Mouse (Mus musculus) erythroblast, embryonic 14.5 days (primary cell): ENCODE data around the gene Psmd1. TPM values are rescaled to one million over a fixed set of nuclear protein-coding genes. Genes with fewer than 3 reads are reported as not detected.

ENCODE experiments used
- H3K27me3 ChIP-seq: 2 replicates; pipeline ENCODE4 v1.6.1; 2012; ENCODE audit warnings: inconsistent platforms; ENCODE audit not compliant: control insufficient read depth
- H3K36me3 ChIP-seq: 2 replicates; pipeline ENCODE4 v1.6.1; 2012; ENCODE audit warnings: mild to moderate bottlenecking, inconsistent platforms; ENCODE audit not compliant: control insufficient read depth
- H3K4me1 ChIP-seq: 2 replicates; pipeline ENCODE4 v1.6.1; 2012; ENCODE audit warnings: inconsistent platforms; ENCODE audit not compliant: control insufficient read depth
- H3K4me3 ChIP-seq: replicated peaks from 2 replicates; pipeline ENCODE3; 2012; ENCODE audit warnings: moderate library complexity, mild to moderate bottlenecking, inconsistent platforms
- H3K9me3 ChIP-seq: 2 replicates; pipeline ENCODE4 v1.6.1; 2012; ENCODE audit warnings: low read length, inconsistent platforms, mixed read lengths; ENCODE audit not compliant: control insufficient read depth
- GATA1 ChIP-seq: IDR thresholded peaks from 2 replicates; pipeline ENCODE4 v1.6.1; 2012; ENCODE audit warnings: low read length, inconsistent platforms, mixed read lengths
- TAL1 ChIP-seq: IDR thresholded peaks from 3 replicates; pipeline ENCODE4 v1.6.1; 2012; ENCODE audit warnings: low read length, inconsistent platforms, mixed read lengths
- polyA plus RNA-seq: library from polyadenylated mRNA; stranded (reverse); fragments of >175 nt; gene quantifications from 2 replicates; pipeline ENCODE4 v1.2.3, GENCODE M21; 2012

Psmd1 gene
- polyA plus RNA-seq, 1 experiment = 3.8 TPM

DNA sequence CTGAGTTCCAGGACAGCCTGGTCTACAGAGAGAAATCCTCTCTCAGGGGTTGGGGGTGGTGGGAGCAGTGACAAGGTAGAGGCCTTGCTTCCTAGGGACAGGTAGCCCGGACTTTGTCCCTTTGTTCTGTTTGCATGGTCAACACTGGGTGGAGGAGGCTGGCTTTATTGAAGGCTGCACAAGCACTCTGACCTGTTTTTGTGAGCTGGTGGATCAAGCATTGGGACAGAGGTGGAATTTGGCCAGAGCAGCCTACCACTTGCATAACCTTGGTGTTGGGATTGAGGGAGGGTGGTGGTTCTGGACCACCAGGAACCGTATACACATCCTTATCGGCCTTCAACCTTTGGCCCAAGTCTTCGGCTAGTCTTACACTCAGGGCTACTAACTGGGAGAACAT lies 7.9 kb upstream of the Psmd1 start:
- Histone ChIP-seq H3K27me3 (peaks cover 3% of the 10 kb centered on the region; the same call in 1 of the 2 replicates), H3K36me3 (peaks cover 2% of the 10 kb centered on the region; the same call in 1 of the 2 replicates), H3K4me1 (peaks cover 12% of the 10 kb centered on the region), H3K4me3 (no peak overlapping the region), H3K9me3 (no peaks in the 10 kb centered on the region)
- TF ChIP-seq TAL1 = no peak
- TF ChIP-seq GATA1 = no peak

DNA sequence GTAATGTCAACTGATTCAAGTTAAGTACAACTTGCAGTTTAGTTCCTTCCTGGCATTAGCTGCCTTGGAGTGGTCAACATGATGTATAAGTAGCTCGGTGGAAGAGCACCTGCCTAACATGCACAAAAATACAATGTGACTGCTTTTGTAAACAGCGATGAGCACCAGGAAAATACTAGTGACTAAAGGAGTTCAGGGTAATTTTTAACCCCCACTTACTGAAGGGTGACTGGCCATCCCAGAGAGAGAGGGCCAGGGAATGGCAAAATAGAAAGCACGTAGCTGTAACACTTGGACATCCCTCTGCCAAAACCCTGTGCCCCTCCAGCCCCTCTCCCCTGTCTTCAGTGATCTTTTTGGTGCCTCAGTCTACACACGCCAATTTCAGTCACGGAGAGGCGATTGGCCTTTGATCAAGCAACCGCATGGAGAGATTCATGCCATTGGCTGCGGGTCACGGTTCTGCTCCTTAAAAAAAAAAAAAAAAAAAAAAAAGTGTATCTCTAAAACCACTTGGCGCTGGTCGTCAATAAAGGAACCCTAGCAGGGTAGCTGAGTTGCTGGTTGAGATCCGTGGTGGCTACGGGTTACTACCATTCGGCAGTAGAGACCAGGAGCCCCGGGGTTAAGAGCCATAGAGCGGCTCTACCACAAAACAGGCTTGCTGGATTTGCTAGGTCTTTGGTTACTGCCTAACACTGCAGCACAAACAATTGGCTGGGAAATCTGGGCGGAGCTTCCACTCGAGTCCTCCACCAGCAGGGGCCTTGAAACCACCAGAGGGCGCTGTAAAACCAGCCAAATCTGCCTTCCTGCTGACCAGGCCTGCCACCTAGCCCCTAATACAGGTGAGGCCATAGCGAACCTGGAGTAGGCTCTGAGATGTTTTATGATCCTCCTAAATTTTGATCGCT lies 5.1 kb upstream of the Psmd1 start:
- no peaks in the 10 kb centered on the region for H3K9me3 ChIP-seq
- peaks cover 22% of the 10 kb centered on the region for H3K4me1 ChIP-seq
- TF ChIP-seq GATA1 (no peak), TAL1 (no peak)
- no peaks in the 10 kb centered on the region; the same call in 1 of the 2 replicates for H3K36me3 ChIP-seq
- peak overlapping the region; percentile 59 for H3K4me3 ChIP-seq
- no peaks in the 10 kb centered on the region for H3K27me3 ChIP-seq

- Histone ChIP-seq H3K36me3 (peaks cover 16% of the 10 kb centered on the region), H3K27me3 (no peaks in the 10 kb centered on the region), H3K9me3 (peaks cover 4% of the 10 kb centered on the region), H3K4me1 (peaks cover 43% of the 10 kb centered on the region), H3K4me3 (no peak overlapping the region)
- TF ChIP-seq TAL1 (no peak), GATA1 (no peak)
These were observed 1.7 kb upstream of the Psmd1 start for GRCm38 (mm10) chr1:86062523-86062922.

DNA sequence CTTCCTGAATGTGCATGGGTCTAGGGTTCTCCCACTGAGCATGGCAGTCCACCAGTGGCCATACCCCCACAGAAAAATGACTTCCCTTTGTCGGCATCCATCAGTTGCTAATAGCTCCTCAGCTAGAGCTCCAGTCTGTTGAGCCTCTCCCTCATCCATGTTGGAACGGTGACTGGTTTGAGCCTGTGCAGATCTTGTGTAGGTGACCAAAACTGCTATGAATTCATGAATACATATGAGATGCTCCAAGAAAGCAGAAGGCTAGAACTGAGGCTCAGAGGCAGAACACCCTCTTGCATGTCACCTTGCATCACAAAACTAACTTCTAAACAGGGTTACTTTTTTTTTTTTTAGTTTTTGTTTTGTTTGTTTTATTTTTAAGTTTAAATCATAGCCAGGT lies 12.4 kb downstream of the Psmd1 start:
- no peak for TF ChIP-seq TAL1
- no peak for TF ChIP-seq GATA1
- H3K36me3 ChIP-seq = peaks cover 94% of the 10 kb centered on the region

DNA sequence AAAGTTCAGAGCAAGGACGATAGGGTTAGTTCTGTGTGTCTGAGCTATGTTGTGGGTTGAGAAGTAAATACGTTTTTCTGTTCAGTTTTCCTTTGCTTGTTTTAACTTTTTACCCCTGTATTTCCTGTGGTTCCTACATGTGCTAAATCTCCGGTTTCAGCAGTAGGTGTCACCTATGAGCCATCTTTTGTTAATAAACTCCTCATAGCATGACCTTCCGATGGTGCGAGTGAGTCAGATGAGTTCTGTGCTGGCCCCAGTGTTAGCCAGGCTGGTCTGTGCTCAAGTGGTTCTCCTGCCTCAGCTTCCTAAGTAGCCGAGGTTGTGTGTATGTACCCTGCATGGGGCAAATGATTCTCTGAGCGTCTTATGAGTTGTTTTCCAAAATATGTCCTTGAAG lies 30.2 kb downstream of the Psmd1 start:
- TF ChIP-seq GATA1 = no peak
- TF ChIP-seq TAL1 = no peak
- no peaks in the 10 kb centered on the region for H3K27me3 ChIP-seq
- peaks cover 93% of the 10 kb centered on the region for H3K36me3 ChIP-seq
- no peak overlapping the region for H3K4me3 ChIP-seq
- no peaks in the 10 kb centered on the region for H3K9me3 ChIP-seq
- H3K4me1 ChIP-seq = no peaks in the 10 kb centered on the region

More for the DNA sequence above, 12.4 kb downstream of the Psmd1 start:
- Histone ChIP-seq H3K9me3 (peaks cover 4% of the 10 kb centered on the region), H3K4me1 (no peaks in the 10 kb centered on the region), H3K4me3 (no peak overlapping the region), H3K27me3 (no peaks in the 10 kb centered on the region)

GRCm38 (mm10) chr1:86105054-86105453 lies 40.9 kb downstream of the Psmd1 start:
- peaks cover 65% of the 10 kb centered on the region for H3K36me3 ChIP-seq

GRCm38 (mm10) chr1:86111779-86112178 lies 47.6 kb downstream of the Psmd1 start, which contains the start of gene Htr2b:
Gene Htr2b (minus strand): TSS chr1:86111970.
- Histone ChIP-seq H3K36me3 (peaks cover 49% of the 10 kb centered on the region), H3K4me3 (no peak within 1 kb of the TSS), H3K27me3 (no peaks in the 10 kb centered on the region), H3K4me1 (no peaks in the 10 kb centered on the region), H3K9me3 (no peaks in the 10 kb centered on the region)
- TF ChIP-seq TAL1 (no peak), GATA1 (no peak)

More at GRCm38 (mm10) chr1:86105054-86105453, 40.9 kb downstream of the Psmd1 start:
- Histone ChIP-seq H3K9me3 (no peaks in the 10 kb centered on the region), H3K4me3 (no peak overlapping the region), H3K27me3 (no peaks in the 10 kb centered on the region), H3K4me1 (no peaks in the 10 kb centered on the region)
- TF ChIP-seq GATA1 (no peak), TAL1 (no peak)

DNA sequence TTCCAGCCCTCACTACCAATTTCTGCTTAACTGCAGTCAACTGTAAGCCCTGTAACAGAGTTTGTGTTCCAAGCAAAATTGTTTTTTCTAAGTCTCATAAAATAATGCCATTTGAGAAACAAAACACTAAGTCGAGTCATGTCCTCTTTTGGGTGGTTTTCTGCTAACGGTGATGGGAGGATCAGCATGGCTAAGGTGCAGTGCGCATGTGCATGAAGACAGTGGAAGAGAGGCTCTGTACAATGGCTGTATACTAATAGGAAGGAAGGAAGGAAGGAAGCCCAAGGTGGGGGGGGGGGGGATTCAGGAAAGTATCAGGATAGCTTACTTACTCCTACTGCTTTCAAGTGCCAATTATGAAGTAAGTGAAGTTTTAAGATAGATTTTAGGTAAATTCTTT lies 50.0 kb downstream of the Psmd1 start:
- H3K36me3 ChIP-seq = peaks cover 59% of the 10 kb centered on the region
- H3K9me3 ChIP-seq = no peaks in the 10 kb centered on the region
- no peak overlapping the region for H3K4me3 ChIP-seq
- H3K4me1 ChIP-seq = no peaks in the 10 kb centered on the region
- TF ChIP-seq TAL1 = no peak
- no peak for TF ChIP-seq GATA1
- no peaks in the 10 kb centered on the region for H3K27me3 ChIP-seq

DNA sequence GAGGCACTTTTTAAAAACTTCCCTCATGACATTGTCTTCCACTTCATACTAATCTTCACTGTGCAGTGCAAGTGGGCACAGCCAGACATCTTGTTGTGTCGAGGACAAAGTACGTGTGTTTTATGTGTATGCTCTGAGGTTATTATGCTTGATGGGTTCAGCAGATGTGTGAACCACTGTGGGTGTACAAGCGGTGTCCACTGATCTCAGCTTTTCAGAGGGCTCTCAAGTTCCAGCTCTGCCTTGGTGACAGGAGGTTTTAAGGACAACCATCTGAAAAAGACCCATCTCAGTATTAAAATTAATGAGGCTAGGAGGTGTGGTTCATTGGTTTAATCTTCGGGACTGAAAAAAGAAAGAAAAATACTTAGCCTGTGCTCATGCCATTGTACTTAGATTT lies 55.4 kb downstream of the Psmd1 start:
- Histone ChIP-seq H3K4me1 (no peaks in the 10 kb centered on the region), H3K9me3 (no peaks in the 10 kb centered on the region), H3K27me3 (no peaks in the 10 kb centered on the region), H3K4me3 (no peak overlapping the region), H3K36me3 (peaks cover 90% of the 10 kb centered on the region)
- no peak for TF ChIP-seq TAL1
- no peak for TF ChIP-seq GATA1

GRCm38 (mm10) chr1:86126036-86126435 lies 61.8 kb downstream of the Psmd1 start:
- H3K36me3 ChIP-seq = peaks cover 94% of the 10 kb centered on the region
- TF ChIP-seq TAL1 (no peak), GATA1 (no peak)

More at GRCm38 (mm10) chr1:86126036-86126435, 61.8 kb downstream of the Psmd1 start:
- H3K4me1 ChIP-seq = no peaks in the 10 kb centered on the region
- H3K27me3 ChIP-seq = no peaks in the 10 kb centered on the region
- H3K9me3 ChIP-seq = no peaks in the 10 kb centered on the region
- H3K4me3 ChIP-seq = no peak overlapping the region
